23 mouse cellular contexts compared by ENCODE assay signal in the genomic region with DNA sequence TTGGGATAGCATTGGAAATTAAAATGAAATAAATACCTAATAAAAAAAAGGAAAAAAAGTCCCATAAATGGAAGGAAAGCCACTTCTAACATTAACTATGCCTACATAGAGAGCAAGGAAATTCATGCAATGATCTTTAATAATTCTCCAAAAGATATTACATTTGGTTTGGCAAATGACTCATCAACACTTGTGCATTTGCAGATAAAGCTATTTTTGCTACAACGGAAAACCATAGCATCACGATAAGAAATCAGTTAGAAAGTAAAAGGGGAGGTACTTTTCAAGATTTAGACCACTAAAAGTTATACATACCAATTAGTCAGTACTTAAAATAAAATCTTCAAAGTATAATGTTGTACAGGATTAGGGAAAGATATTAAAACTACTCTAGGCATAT.
A peak's percentile ranks its signal among the peaks of the same experiment; 100 is the strongest.
DNase-seq lines count a peak whose midpoint lies in the region; ATAC-seq and TF ChIP-seq lines count a peak whose summit lies in the region.
"Had no signal": no experiment of that assay in that cellular context is flagged by ENCODE, and none has a peak within 500 bp of the region (broad histone marks: within the 10 kb centered on the region; RNA-seq: fewer than 3 reads in every experiment).

No protein-coding gene starts in this region.

- peak; percentile 68 for ATAC-seq in G1E (ENCODE audit: extremely low read depth, insufficient number of reproducible peaks, low FRiP score, poor library complexity, severe bottlenecking)
- ATAC-seq in kidney, embryonic 14.5 days (ENCODE audit: low FRiP score, low TSS enrichment) = no peak
- ATAC-seq in forebrain, embryonic 12.5 days (ENCODE audit: low FRiP score) = no peak
- ATAC-seq: activated CD4-positive, CD25-positive, alpha-beta regulatory T cell, adult 4 months; CD4-positive, CD25-positive, alpha-beta regulatory T cell, adult 4 months; Patski had no signal

- WGBS in kidney, embryonic 14.5 days = 97% methylated on average over 2 of the region's 2 CpGs
- WGBS in forebrain, embryonic 12.5 days = 94% methylated on average over 2 of the region's 2 CpGs

- no peaks in the 10 kb centered on the region for H3K9me3 ChIP-seq in G1E (replicated peaks)
- no peaks in the 10 kb centered on the region for H3K9me3 ChIP-seq in MEL (replicated peaks; ENCODE audit: insufficient read depth, low read length)
- H3K9me3 ChIP-seq in kidney, embryonic 14.5 days (ENCODE audit: control insufficient read depth, low read length) = no peaks in the 10 kb centered on the region
- H3K9me3 ChIP-seq in forebrain, embryonic 12.5 days = no peaks in the 10 kb centered on the region

- no peaks in the 10 kb centered on the region for H3K79me2 ChIP-seq in MEL (ENCODE audit: control insufficient read depth, insufficient read depth, low read length, poor library complexity)

- H3K4me1 ChIP-seq in G1E (ENCODE audit: insufficient read depth, low read depth, low read length) = no peaks in the 10 kb centered on the region
- no peaks in the 10 kb centered on the region; a peak in 1 of 4 replicates for H3K4me1 ChIP-seq in MEL (ENCODE audit: control insufficient read depth in 1 of 2, insufficient read depth in 2 of 2, low read length in 2 of 2)
- H3K4me1 ChIP-seq in kidney, embryonic 14.5 days (ENCODE audit: control insufficient read depth, insufficient read depth, low read length) = no peaks in the 10 kb centered on the region
- no peaks in the 10 kb centered on the region for H3K4me1 ChIP-seq in forebrain, embryonic 12.5 days

- TF ChIP-seq POLR2A in MEL (IDR thresholded peaks at IDR 0.05; ENCODE audit: control insufficient read depth in 1 of 2, insufficient read depth in 1 of 2, low read depth in 1 of 2, low read length in 2 of 2, poor library complexity in 1 of 2) = no peak

- TF ChIP-seq CTCF in G1E (IDR thresholded peaks at IDR 0.05; ENCODE audit: low read depth, low read length) (no peak), MEL (IDR thresholded peaks at IDR 0.05 in 2 of 3, conservative IDR thresholded peaks at IDR 0.05 in 1 of 3; ENCODE audit: control insufficient read depth in 1 of 3, insufficient read depth in 1 of 3, low read depth in 2 of 3, low read length in 3 of 3, poor library complexity in 1 of 3, severe bottlenecking in 1 of 3) (no peak)

- no peak for TF ChIP-seq RAD21 in MEL (IDR thresholded peaks at IDR 0.05; ENCODE audit: low read depth, low read length)

- H3K4me3 ChIP-seq in G1E (ENCODE audit: low read depth, low read length) (no peak overlapping the region), MEL (ENCODE audit: control insufficient read depth in 1 of 2, insufficient read depth in 1 of 2, low read depth in 2 of 2, low read length in 2 of 2) (no peak overlapping the region)
- H3K4me3 ChIP-seq in kidney, embryonic 14.5 days (ENCODE audit: low read length) = no peak overlapping the region
- no peak overlapping the region for H3K4me3 ChIP-seq in forebrain, embryonic 12.5 days (replicated peaks)

- H3K4me2 ChIP-seq in kidney, embryonic 14.5 days (replicated peaks; ENCODE audit: low read depth, low read length) = no peak overlapping the region
- no peak overlapping the region for H3K4me2 ChIP-seq in forebrain, embryonic 12.5 days

- TF ChIP-seq EP300 in MEL (IDR thresholded peaks at IDR 0.05; ENCODE audit: low read depth in 1 of 2, low read length in 2 of 2) = peak; percentile 80 to 85; a peak in 3 of 4 replicates

- H3K36me3 ChIP-seq in G1E (replicated peaks) (no peaks in the 10 kb centered on the region), MEL (ENCODE audit: control insufficient read depth in 1 of 2, insufficient read depth in 2 of 2, low read length in 2 of 2) (peaks cover 0 to 4% of the 10 kb centered on the region in 2 experiments; a peak in 2 of 4 replicates)
- no peaks in the 10 kb centered on the region for H3K36me3 ChIP-seq in kidney, embryonic 14.5 days (ENCODE audit: control insufficient read depth, insufficient read depth, low read length)
- no peaks in the 10 kb centered on the region for H3K36me3 ChIP-seq in forebrain, embryonic 12.5 days (replicated peaks)

- H3K27ac ChIP-seq in MEL (ENCODE audit: control insufficient read depth, low read depth, low read length) = no peak overlapping the region
- H3K27ac ChIP-seq in kidney, embryonic 14.5 days (ENCODE audit: low read depth, low read length) = no peak overlapping the region
- no peak overlapping the region for H3K27ac ChIP-seq in forebrain, embryonic 12.5 days

- H3K27me3 ChIP-seq in G1E (ENCODE audit: insufficient read depth, low read length) (no peaks in the 10 kb centered on the region), MEL (ENCODE audit: control insufficient read depth in 1 of 2, insufficient read depth in 2 of 2, low read length in 2 of 2) (no peaks in the 10 kb centered on the region)
- H3K27me3 ChIP-seq in kidney, embryonic 14.5 days (ENCODE audit: control insufficient read depth, insufficient read depth, low read length) = no peaks in the 10 kb centered on the region
- H3K27me3 ChIP-seq in forebrain, embryonic 12.5 days = no peaks in the 10 kb centered on the region
- H3K27me3 ChIP-seq: CH12.LX, Patski had no signal

- H3K9ac ChIP-seq in MEL (ENCODE audit: control insufficient read depth, low read depth, low read length, poor library complexity, severe bottlenecking) = no peak overlapping the region
- no peak overlapping the region for H3K9ac ChIP-seq in kidney, embryonic 14.5 days (ENCODE audit: low read depth, low read length)
- H3K9ac ChIP-seq in forebrain, embryonic 12.5 days = no peak overlapping the region

- peak; percentile 90 for DNase-seq in 416B (ENCODE audit: low read depth)
- no peak for DNase-seq in G1E (ENCODE audit: low spot score)
- peak; percentile 34 for DNase-seq in MEL (ENCODE audit: low read depth, low spot score)
- no peak for DNase-seq in lung, postnatal 14 days
- DNase-seq: adrenal gland, adult 2 months; adrenal gland, adult 8-10 months; adrenal gland, postnatal 10 days; adrenal gland, postnatal 14 days; adrenal gland, postnatal 25 days; adrenal gland, postnatal 36 days; B cell, adult 2 months; cerebellum, adult 11 months; cerebellum, adult 11-12 months; cerebellum, adult 18-20 months; cerebellum, adult 2 months; cerebellum, adult 8-10 months; cerebellum, adult 9-10 months had no signal

TF ChIP-seq in MEL, 35 proteins besides CTCF, POLR2A, EP300 and RAD21:
- no peak for TF ChIP-seq ZNF384 (IDR thresholded peaks at IDR 0.05; ENCODE audit: low read depth, low read length)
- no peak for TF ChIP-seq SMC3 (IDR thresholded peaks at IDR 0.05; ENCODE audit: low read depth, low read length)
- no peak for TF ChIP-seq E2F4 (IDR thresholded peaks at IDR 0.05; ENCODE audit: borderline replicate concordance, low read depth, low read length)
- no peak for TF ChIP-seq HCFC1 (IDR thresholded peaks at IDR 0.05; ENCODE audit: low read depth, low read length)
- TF ChIP-seq UBTF (IDR thresholded peaks at IDR 0.05; ENCODE audit: borderline replicate concordance, insufficient read depth, low read depth, low read length) = no peak
- TF ChIP-seq CHD1 (IDR thresholded peaks at IDR 0.05; ENCODE audit: low read depth, low read length) = no peak
- TF ChIP-seq ZKSCAN1 (IDR thresholded peaks at IDR 0.05; ENCODE audit: low read depth, low read length) = no peak
- TF ChIP-seq SIN3A (IDR thresholded peaks at IDR 0.05; ENCODE audit: low read length) = no peak
- TF ChIP-seq MAX (IDR thresholded peaks at IDR 0.05; ENCODE audit: low read length) = no peak
- no peak for TF ChIP-seq ELF1 (IDR thresholded peaks at IDR 0.05; ENCODE audit: low read depth, low read length)
- no peak for TF ChIP-seq GABPA (IDR thresholded peaks at IDR 0.05; ENCODE audit: low read depth, low read length)
- peak; percentile 54; the same call in 1 of the 2 replicates for TF ChIP-seq MYB (IDR thresholded peaks at IDR 0.05; ENCODE audit: low read depth, low read length)
- peak; percentile 69 for TF ChIP-seq ETS1 (IDR thresholded peaks at IDR 0.05; ENCODE audit: low read depth, low read length)
- TF ChIP-seq JUND (IDR thresholded peaks at IDR 0.05; ENCODE audit: low read depth, low read length) = 0 out of 2 replicates have a peak, but pooled peaks have one; percentile 46
- no peak for TF ChIP-seq TAL1 (IDR thresholded peaks at IDR 0.05; ENCODE audit: low read length)
- no peak for TF ChIP-seq KAT2A (conservative IDR thresholded peaks at IDR 0.05; ENCODE audit: low read depth, low read length)
- no peak for TF ChIP-seq ZC3H11A (IDR thresholded peaks at IDR 0.05; ENCODE audit: low read depth, low read length)
- TF ChIP-seq TCF12 (IDR thresholded peaks at IDR 0.05; ENCODE audit: low read depth, low read length) = peak; percentile 80
- no peak for TF ChIP-seq MXI1 (IDR thresholded peaks at IDR 0.05; ENCODE audit: low read depth, low read length)
- no peak for TF ChIP-seq MYC (IDR thresholded peaks at IDR 0.05; ENCODE audit: low read depth, low read length)
- TF ChIP-seq MEF2A (IDR thresholded peaks at IDR 0.05; ENCODE audit: extremely low read depth, insufficient replicate concordance, low read depth, low read length, poor library complexity, severe bottlenecking) = peak; percentile 95
- no peak for TF ChIP-seq MAZ (IDR thresholded peaks at IDR 0.05; ENCODE audit: low read depth, low read length)
- no peak for TF ChIP-seq CHD2 (IDR thresholded peaks at IDR 0.05; ENCODE audit: low read length)
- TF ChIP-seq USF1 (IDR thresholded peaks at IDR 0.05; ENCODE audit: low read depth, low read length) = no peak
- peak; percentile 8; the same call in 1 of the 2 replicates for TF ChIP-seq BHLHE40 (IDR thresholded peaks at IDR 0.05; ENCODE audit: borderline replicate concordance, low read depth, low read length)
- TF ChIP-seq GATA1 (IDR thresholded peaks at IDR 0.05; ENCODE audit: low read depth, low read length) = peak; percentile 78
- no peak for TF ChIP-seq POLR2AphosphoS2 (IDR thresholded peaks at IDR 0.05; ENCODE audit: low read length)
- TF ChIP-seq POLR2AphosphoS5 (IDR thresholded peaks at IDR 0.05; ENCODE audit: borderline replicate concordance, low read depth, low read length) = no peak
- no peak for TF ChIP-seq MAFK (IDR thresholded peaks at IDR 0.05; ENCODE audit: borderline replicate concordance, low read depth, low read length)
- peak; percentile 61; the same call in 1 of the 2 replicates for TF ChIP-seq RCOR1 (IDR thresholded peaks at IDR 0.05; ENCODE audit: low read depth, low read length)
- TF ChIP-seq USF2 (IDR thresholded peaks at IDR 0.05; ENCODE audit: borderline replicate concordance in 1 of 2, insufficient read depth in 1 of 2, low read depth in 1 of 2, low read length in 2 of 2) = no peak
- no peak for TF ChIP-seq ZMIZ1 (IDR thresholded peaks at IDR 0.05; ENCODE audit: low read depth, low read length)
- no peak for TF ChIP-seq NELFE (IDR thresholded peaks at IDR 0.05; ENCODE audit: low read depth, low read length)
- no peak for TF ChIP-seq TBP (IDR thresholded peaks at IDR 0.05; ENCODE audit: low read depth, low read length)
- no peak for TF ChIP-seq NRF1 (IDR thresholded peaks at IDR 0.05; ENCODE audit: insufficient read depth, low read depth, low read length, poor library complexity, severe bottlenecking)

Comparison
In these comparisons a context has a peak if more than half of its experiments do, and no peak if none do; other contexts are left out.
1. DNase-seq: peak in 416B (single experiment) and MEL (single experiment); none in G1E (single experiment) and lung, postnatal 14 days (single experiment).